Mouse (Mus musculus) naive thymus-derived CD4-positive, alpha-beta T cell, adult 5 months (primary cell): Measurements from ENCODE around the gene Mtpn. TPM values are rescaled to one million over a fixed set of nuclear protein-coding genes. Genes with fewer than 3 reads are reported as not detected.

Experiments
- polyA plus RNA-seq: library from polyadenylated mRNA; unstranded; fragments of 100-300 nt; shearing (Covaris generic); gene quantifications from one replicate; pipeline ENCODE4 v1.2.1, GENCODE M21; 2017

Mtpn gene
- polyA plus RNA-seq = 70.5 TPM

DNA sequence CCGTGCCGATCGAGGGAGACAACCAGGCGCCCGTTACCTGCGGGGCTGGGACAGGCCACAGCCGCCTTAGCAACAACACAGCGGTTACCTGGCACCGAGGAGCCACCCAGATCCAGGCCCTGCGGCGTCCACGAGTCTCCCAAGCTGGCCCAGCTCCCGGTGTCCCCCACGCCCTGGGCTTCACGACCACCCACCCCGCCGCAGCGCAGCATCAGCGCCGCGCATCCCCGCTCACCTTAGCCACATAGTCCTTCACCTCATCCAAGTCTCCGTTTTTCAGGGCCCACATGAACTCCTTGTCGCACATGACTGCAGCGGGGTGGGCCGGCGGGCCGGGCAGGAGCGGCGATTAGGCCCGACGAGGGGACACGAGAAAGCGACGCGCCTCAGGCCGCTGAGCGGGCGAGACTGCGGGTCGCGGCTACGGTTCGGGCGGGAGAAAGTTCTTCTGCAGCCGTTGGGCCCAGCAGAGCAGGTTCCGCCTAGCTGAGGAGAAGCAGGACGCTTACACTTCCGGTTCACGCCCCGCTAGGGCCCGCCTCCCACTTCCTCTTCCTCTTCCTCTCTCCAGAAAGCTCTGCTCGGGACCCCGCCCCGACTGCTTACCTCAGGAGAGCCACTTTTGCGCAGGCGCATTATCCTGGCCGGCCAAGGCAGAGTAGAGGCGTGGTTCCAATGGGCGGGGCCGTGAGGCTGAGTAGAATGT, at the start of gene Mtpn:
Gene Mtpn, minus strand, starts transcription at position 585 of the 706 bp plus-strand sequence.

Other genes starting within 250 kb of the Mtpn start
- 0.26 TPM for gene Slc13a4, start 231.8 kb downstream of the Mtpn start, polyA plus RNA-seq
- gene Fam180a, start 213.7 kb downstream of the Mtpn start, polyA plus RNA-seq = not detected